Mouse (Mus musculus) MEL (cell line): ENCODE results near the gene Hrh1. TPM values are rescaled to one million over a fixed set of nuclear protein-coding genes. Genes with fewer than 3 reads are reported as not detected.

Source experiments
- DNase-seq: peaks from one replicate; pipeline ENCODE4 v3.0.0; 2011; ENCODE audit warnings: low read depth, low spot score
- H3K27ac ChIP-seq: 2 replicates; pipeline ENCODE4 v1.5.1; 2012; ENCODE audit warnings: low read depth, mild to moderate bottlenecking, control low read depth, low read length, moderate library complexity; ENCODE audit not compliant: control insufficient read depth
- H3K27me3 ChIP-seq, 2 experiments: fragments of 150-350 bp in 1 of 2; sonication (generic) in 1 of 2; 2 replicates each; pipeline ENCODE4 v1.6.1; 2012; ENCODE audit warnings: low read length in 2 of 2, mild to moderate bottlenecking in 2 of 2, improper control_type of control experiment in 1 of 2, moderate library complexity in 1 of 2; ENCODE audit not compliant: insufficient read depth in 2 of 2, control insufficient read depth in 1 of 2
- H3K36me3 ChIP-seq, 2 experiments: 2 replicates each; pipeline ENCODE4 v1.6.1; 2012 to 2014; ENCODE audit warnings: low read length in 2 of 2, improper control_type of control experiment in 1 of 2, inconsistent platforms in 1 of 2, mild to moderate bottlenecking in 1 of 2; ENCODE audit not compliant: insufficient read depth in 2 of 2, control insufficient read depth in 1 of 2
- H3K4me1 ChIP-seq, 2 experiments: fragments of 150-350 bp in 1 of 2; sonication (generic) in 1 of 2; 2 replicates each; pipeline ENCODE4 v1.6.1; 2012; ENCODE audit warnings: low read length in 2 of 2, improper control_type of control experiment in 1 of 2, mild to moderate bottlenecking in 1 of 2; ENCODE audit not compliant: insufficient read depth in 2 of 2, control insufficient read depth in 1 of 2
- H3K4me3 ChIP-seq, 2 experiments: fragments of 150-350 bp in 1 of 2; sonication (generic) in 1 of 2; 2 replicates each; pipeline ENCODE4 v1.5.1; 2012; ENCODE audit warnings: low read depth in 2 of 2, low read length in 2 of 2, mild to moderate bottlenecking in 2 of 2, moderate library complexity in 2 of 2, control low read depth in 1 of 2, improper control_type of control experiment in 1 of 2; ENCODE audit not compliant: control insufficient read depth in 1 of 2, insufficient read depth in 1 of 2
- H3K79me2 ChIP-seq: 2 replicates; pipeline ENCODE4 v1.6.1; 2012; ENCODE audit warnings: mild to moderate bottlenecking, low read length, moderate library complexity; ENCODE audit not compliant: control insufficient read depth, poor library complexity, insufficient read depth
- H3K9ac ChIP-seq: 2 replicates; pipeline ENCODE4 v1.6.1; 2012; ENCODE audit warnings: low read depth, mild to moderate bottlenecking, control low read depth, low read length, moderate library complexity; ENCODE audit not compliant: control insufficient read depth, poor library complexity, severe bottlenecking
- H3K9me3 ChIP-seq: fragments of 150-350 bp; sonication (generic); replicated peaks from 2 replicates; pipeline ENCODE4 v1.6.1; 2012; ENCODE audit warnings: mild to moderate bottlenecking, low read length, improper control_type of control experiment, moderate library complexity; ENCODE audit not compliant: insufficient read depth
- BHLHE40 ChIP-seq: IDR thresholded peaks from 2 replicates; pipeline ENCODE4 v1.6.1; 2012; ENCODE audit warnings: low read depth, mild to moderate bottlenecking, inconsistent platforms, low read length, improper control_type of control experiment, borderline replicate concordance
- CHD1 ChIP-seq: IDR thresholded peaks from 2 replicates; pipeline ENCODE4 v1.6.1; 2012; ENCODE audit warnings: low read depth, mild to moderate bottlenecking, inconsistent platforms, low read length, improper control_type of control experiment
- CHD2 ChIP-seq: IDR thresholded peaks from 2 replicates; pipeline ENCODE4 v1.6.1; 2011; ENCODE audit warnings: low read length, improper control_type of control experiment
- EP300 ChIP-seq, 2 experiments: IDR thresholded peaks; 2 replicates each; pipeline ENCODE4 v1.6.1; 2011; ENCODE audit warnings: improper control_type of control experiment in 2 of 2, low read length in 2 of 2, low read depth in 1 of 2, mild to moderate bottlenecking in 1 of 2
- GABPA ChIP-seq: IDR thresholded peaks from 2 replicates; pipeline ENCODE4 v1.6.1; 2012; ENCODE audit warnings: low read depth, mild to moderate bottlenecking, inconsistent platforms, low read length, improper control_type of control experiment, moderate library complexity
- GATA1 ChIP-seq: IDR thresholded peaks from 2 replicates; pipeline ENCODE4 v1.6.1; 2011; ENCODE audit warnings: low read depth, low read length, improper control_type of control experiment
- HCFC1 ChIP-seq: IDR thresholded peaks from 2 replicates; pipeline ENCODE4 v1.6.1; 2012; ENCODE audit warnings: low read depth, mild to moderate bottlenecking, inconsistent platforms, low read length, improper control_type of control experiment, moderate library complexity
- KAT2A ChIP-seq: conservative IDR thresholded peaks from 2 replicates; pipeline ENCODE4 v1.6.1; 2012; ENCODE audit warnings: low read depth, low read length, improper control_type of control experiment, inconsistent platforms
- MAFK ChIP-seq: IDR thresholded peaks from 2 replicates; pipeline ENCODE4 v1.6.1; 2011; ENCODE audit warnings: low read depth, mild to moderate bottlenecking, low read length, improper control_type of control experiment, borderline replicate concordance
- MYB ChIP-seq: IDR thresholded peaks from 2 replicates; pipeline ENCODE4 v1.6.1; 2011; ENCODE audit warnings: mild to moderate bottlenecking, low read depth, low read length, improper control_type of control experiment
- RAD21 ChIP-seq: IDR thresholded peaks from 2 replicates; pipeline ENCODE4 v1.6.1; 2011; ENCODE audit warnings: mild to moderate bottlenecking, low read depth, low read length, improper control_type of control experiment
- SIN3A ChIP-seq: IDR thresholded peaks from 2 replicates; pipeline ENCODE4 v1.6.1; 2012; ENCODE audit warnings: low read length, improper control_type of control experiment, inconsistent platforms
- TAL1 ChIP-seq: IDR thresholded peaks from 2 replicates; pipeline ENCODE4 v1.6.1; 2012; ENCODE audit warnings: mild to moderate bottlenecking, inconsistent platforms, low read length, moderate library complexity, mixed read lengths
- TCF12 ChIP-seq: IDR thresholded peaks from 2 replicates; pipeline ENCODE4 v1.6.1; 2014; ENCODE audit warnings: low read depth, mild to moderate bottlenecking, inconsistent platforms, low read length, improper control_type of control experiment, moderate library complexity
- USF1 ChIP-seq: IDR thresholded peaks from 2 replicates; pipeline ENCODE4 v1.6.1; 2014; ENCODE audit warnings: low read depth, mild to moderate bottlenecking, inconsistent platforms, low read length, improper control_type of control experiment, moderate library complexity
- ZC3H11A ChIP-seq: IDR thresholded peaks from 2 replicates; pipeline ENCODE4 v1.6.1; 2012; ENCODE audit warnings: low read depth, mild to moderate bottlenecking, inconsistent platforms, low read length, improper control_type of control experiment
- ZMIZ1 ChIP-seq: IDR thresholded peaks from 2 replicates; pipeline ENCODE4 v1.6.1; 2012; ENCODE audit warnings: low read depth, mild to moderate bottlenecking, inconsistent platforms, low read length, improper control_type of control experiment, moderate library complexity
- ZNF384 ChIP-seq: IDR thresholded peaks from 2 replicates; pipeline ENCODE4 v1.6.1; 2012; ENCODE audit warnings: low read depth, mild to moderate bottlenecking, inconsistent platforms, low read length, improper control_type of control experiment
- polyA plus RNA-seq, 2 experiments: library from polyadenylated mRNA; stranded (reverse) in 1 of 2; unstranded in 1 of 2; fragments of >175 nt in 1 of 2; fragments of >200 nt in 1 of 2; gene quantifications; 2 replicates each; pipeline versions ENCODE4 v1.2.1 to v1.2.4; 2012; ENCODE audit warnings: low replicate concordance in 2 of 2, low read depth in 1 of 2; ENCODE audit not compliant: insufficient read length in 2 of 2, insufficient read depth in 1 of 2, missing spikeins in 1 of 2
- total RNA-seq: library from RNA; depleted of rRNA; stranded (reverse); fragments of 300-350 nt; gene quantifications from 2 replicates; pipeline ENCODE4 v1.2.3, GENCODE M21; 2012

Hrh1 gene
- total and polyA plus RNA-seq, 3 experiments = not detected

DNA sequence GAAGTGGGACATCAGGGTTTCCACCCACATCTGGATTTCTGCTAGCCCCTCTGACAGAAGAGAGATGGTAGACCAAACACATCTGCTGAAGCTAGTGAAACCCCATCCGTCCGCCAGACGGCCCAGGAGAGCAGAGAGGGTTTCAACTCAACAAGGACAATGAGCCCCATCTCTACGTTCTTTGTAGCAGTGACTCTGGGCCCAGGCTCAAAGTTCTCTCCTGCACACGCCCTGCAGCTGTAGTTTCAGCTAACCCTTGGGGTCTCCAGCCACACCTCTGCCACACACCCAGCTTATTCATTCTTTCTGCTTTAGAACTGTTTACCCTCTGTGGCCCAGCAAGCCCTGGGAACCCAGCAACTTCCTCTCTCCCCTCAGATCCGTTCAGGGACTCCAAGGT, 10.4 kb upstream of the Hrh1 start:
- Histone ChIP-seq H3K4me3 (no peak overlapping the region), H3K79me2 (no peaks in the 10 kb centered on the region), H3K4me1 (no peaks in the 10 kb centered on the region), H3K27me3 (no peaks in the 10 kb centered on the region), H3K36me3 (no peaks in the 10 kb centered on the region), H3K9me3 (no peaks in the 10 kb centered on the region), H3K9ac (no peak overlapping the region), H3K27ac (no peak overlapping the region)
- DNase-seq = no peak
- TF ChIP-seq KAT2A = no peak
- no peak for TF ChIP-seq GABPA
- TF ChIP-seq ZC3H11A = no peak
- no peak for TF ChIP-seq USF1
- TF ChIP-seq MYB = no peak
- TF ChIP-seq CHD1 = no peak
- TF ChIP-seq BHLHE40 = no peak
- TF ChIP-seq TAL1 = no peak
- TF ChIP-seq EP300 (IDR thresholded peaks at IDR 0.05; ENCODE audit: low read depth in 1 of 2, low read length in 2 of 2) = no peak
- TF ChIP-seq SIN3A = no peak
- no peak for TF ChIP-seq MAFK
- TF ChIP-seq ZNF384 = no peak
- TF ChIP-seq HCFC1 = no peak
- no peak for TF ChIP-seq TCF12

DNA sequence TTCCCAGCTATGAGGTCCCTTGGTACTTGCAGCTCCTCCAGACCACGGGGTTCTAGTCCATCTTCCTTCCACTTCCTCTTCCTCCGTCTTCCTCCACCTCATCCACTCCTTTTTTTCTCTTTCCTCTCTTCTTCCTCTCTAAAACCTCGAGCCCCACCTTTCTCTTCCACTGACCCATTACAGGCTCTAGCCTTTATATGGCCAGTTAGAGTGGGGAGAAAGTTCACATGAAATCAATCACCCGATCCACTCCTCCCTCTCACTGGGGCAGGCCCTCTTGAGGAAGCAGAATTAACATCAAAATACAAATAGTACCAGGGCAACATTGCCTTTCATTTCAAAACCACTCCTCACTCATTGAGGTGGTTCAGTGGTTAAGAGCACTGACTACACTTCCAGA, 9.9 kb upstream of the Hrh1 start:
- Histone ChIP-seq H3K27ac (no peak overlapping the region), H3K9me3 (no peaks in the 10 kb centered on the region), H3K36me3 (no peaks in the 10 kb centered on the region), H3K27me3 (no peaks in the 10 kb centered on the region), H3K4me3 (no peak overlapping the region), H3K4me1 (no peaks in the 10 kb centered on the region), H3K9ac (no peak overlapping the region), H3K79me2 (no peaks in the 10 kb centered on the region)
- TF ChIP-seq MAFK (no peak), ZMIZ1 (no peak), CHD2 (no peak), RAD21 (no peak), GATA1 (no peak), BHLHE40 (no peak)
- no peak for DNase-seq
